Mouse (Mus musculus) limb, embryonic 12.5 days (tissue): ENCODE results near the gene Tcte1. TPM values are rescaled to one million over a fixed set of nuclear protein-coding genes. Genes with fewer than 3 reads are reported as not detected.

Source experiments
- ATAC-seq: fragments of 200-750 bp; cut with Nextera tagmentation; 2 replicates; pipeline ENCODE4 v1.8.0; 2017; ENCODE audit warnings: low read depth, moderate TSS enrichment; ENCODE audit not compliant: insufficient number of reproducible peaks, insufficient read depth, low FRiP score, low TSS enrichment
- H3K27ac ChIP-seq: fragments of 300-500 bp; sonication (generic); 2 replicates; pipeline ENCODE4 v1.5.1; 2016; ENCODE audit warnings: mild to moderate bottlenecking, moderate library complexity
- H3K27me3 ChIP-seq: fragments of 300-500 bp; sonication (generic); 2 replicates; pipeline ENCODE4 v1.6.1; 2016; ENCODE audit warnings: mild to moderate bottlenecking, moderate library complexity
- H3K36me3 ChIP-seq: fragments of 300-500 bp; sonication (generic); 2 replicates; pipeline ENCODE4 v1.6.1; 2016; ENCODE audit warnings: mild to moderate bottlenecking, moderate library complexity
- H3K4me1 ChIP-seq: fragments of 300-500 bp; sonication (generic); replicated peaks from 2 replicates; pipeline ENCODE4 v1.6.1; 2016
- H3K4me2 ChIP-seq: fragments of 300-500 bp; sonication (generic); 2 replicates; pipeline ENCODE4 v1.6.1; 2016; ENCODE audit warnings: mild to moderate bottlenecking, moderate library complexity
- H3K4me3 ChIP-seq: fragments of 300-500 bp; sonication (generic); replicated peaks from 2 replicates; pipeline ENCODE4 v1.5.1; 2016; ENCODE audit warnings: mild to moderate bottlenecking
- H3K9ac ChIP-seq: fragments of 300-500 bp; sonication (generic); replicated peaks from 2 replicates; pipeline ENCODE4 v1.6.1; 2016; ENCODE audit warnings: mild to moderate bottlenecking, moderate library complexity
- H3K9me3 ChIP-seq: fragments of 300-500 bp; sonication (generic); 2 replicates; pipeline ENCODE4 v1.6.1; 2016; ENCODE audit warnings: mild to moderate bottlenecking, moderate library complexity
- WGBS: fragments of 180-500 bp; shearing (Covaris S2); methylation state at CpG from one replicate; pipeline ENCODE4 v1.1.7; 2016; 5-methylcytosine and 5-hydroxymethylcytosine counted together
- polyA plus RNA-seq: library from polyadenylated mRNA; unstranded; fragments of >200 nt; fragmentation: Nextera tagmentation; extraction: Ambion mirVana; gene quantifications from 2 replicates; pipeline ENCODE4 v1.2.1, GENCODE M21; 2016

The Tcte1 gene
- polyA plus RNA-seq, 1 experiment from 2014 or later: 1.3 TPM

- no peak for ATAC-seq
- Histone ChIP-seq H3K9me3 (no peaks in the 10 kb centered on the region), H3K4me1 (peaks cover 19% of the 10 kb centered on the region), H3K4me2 (no peak overlapping the region), H3K9ac (no peak overlapping the region), H3K36me3 (no peaks in the 10 kb centered on the region), H3K27me3 (no peaks in the 10 kb centered on the region), H3K27ac (no peak overlapping the region), H3K4me3 (no peak overlapping the region)
- 80% methylated on average over 4 of the region's 4 CpGs for WGBS
These were observed 56.3 kb downstream of the Tcte1 start for GRCm38 (mm10) chr17:45579554-45579953.

- WGBS: 43% methylated on average over 12 of the region's 12 CpGs
- no peak overlapping the region; the same call in 1 of the 2 replicates for H3K9ac ChIP-seq
- no peaks in the 10 kb centered on the region for H3K36me3 ChIP-seq
- H3K4me2 ChIP-seq: no peak overlapping the region
- no peaks in the 10 kb centered on the region for H3K9me3 ChIP-seq
- ATAC-seq: no peak
- H3K4me1 ChIP-seq: peaks cover 28% of the 10 kb centered on the region
- 0 out of 2 replicates have a peak overlapping the region, but pooled peaks have one; percentile 35 for H3K27ac ChIP-seq
- H3K4me3 ChIP-seq: no peak overlapping the region
- H3K27me3 ChIP-seq: no peaks in the 10 kb centered on the region
These were observed 57.8 kb downstream of the Tcte1 start for GRCm38 (mm10) chr17:45580958-45581477.

DNA sequence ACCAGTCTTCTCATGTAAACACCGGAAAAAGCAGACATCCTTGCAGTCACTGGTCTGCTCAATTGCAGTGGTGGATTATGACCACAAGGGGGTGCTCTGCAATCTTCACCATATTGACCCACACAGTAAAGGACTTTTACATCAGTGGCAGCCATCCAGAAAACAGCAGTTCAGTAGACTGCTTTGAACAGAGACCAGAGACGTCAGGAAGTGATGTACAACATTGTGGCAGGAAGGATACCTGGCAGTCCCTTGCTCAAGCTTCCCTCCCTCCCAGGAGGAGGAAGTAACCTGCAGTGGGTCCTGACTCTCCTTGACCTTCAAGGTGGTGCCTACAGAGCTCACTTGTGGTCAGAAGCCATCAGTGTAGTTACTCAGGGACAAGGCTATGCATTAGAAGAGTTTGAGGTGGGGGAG, 58.3 kb downstream of the Tcte1 start:
- ATAC-seq: no peak
- H3K9me3 ChIP-seq: no peaks in the 10 kb centered on the region
- no peak overlapping the region for H3K9ac ChIP-seq
- peaks cover 28% of the 10 kb centered on the region for H3K4me1 ChIP-seq
- peaks cover 5% of the 10 kb centered on the region for H3K36me3 ChIP-seq
- WGBS: 10% methylated on average over 2 of the region's 2 CpGs
- H3K4me3 ChIP-seq: no peak overlapping the region
- no peaks in the 10 kb centered on the region for H3K27me3 ChIP-seq
- no peak overlapping the region for H3K4me2 ChIP-seq
- H3K27ac ChIP-seq: 0 out of 2 replicates have a peak overlapping the region, but pooled peaks have one; percentile 35

DNA sequence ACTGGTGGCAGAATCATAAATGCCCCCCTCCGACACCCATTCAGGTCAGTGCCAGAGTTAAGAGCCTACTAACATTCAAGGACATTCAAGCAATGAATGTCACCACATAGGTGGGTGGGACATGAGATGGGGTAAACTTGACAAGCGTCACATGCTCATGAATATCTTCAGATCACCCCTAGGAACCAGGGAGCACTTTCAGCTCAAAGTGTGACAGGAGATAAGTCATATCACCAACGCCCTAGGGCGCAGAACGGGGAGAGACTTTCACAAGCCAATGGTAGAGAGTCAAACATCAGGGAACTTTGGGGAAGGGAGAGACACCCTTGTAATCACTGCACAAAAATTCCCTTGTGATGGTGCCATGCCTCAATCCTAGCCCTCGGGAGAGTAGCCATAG, 59.0 kb downstream of the Tcte1 start:
- 95% methylated on average over 6 of the region's 6 CpGs for WGBS
- H3K9me3 ChIP-seq: 0 out of 2 replicates have a peak, but pooled peaks cover 5% of the 10 kb centered on the region
- H3K36me3 ChIP-seq: peaks cover 10% of the 10 kb centered on the region
- peaks cover 28% of the 10 kb centered on the region for H3K4me1 ChIP-seq
- no peak overlapping the region for H3K4me2 ChIP-seq
- ATAC-seq: no peak
- no peak overlapping the region for H3K27ac ChIP-seq
- no peaks in the 10 kb centered on the region for H3K27me3 ChIP-seq
- H3K4me3 ChIP-seq: no peak overlapping the region
- no peak overlapping the region for H3K9ac ChIP-seq

DNA sequence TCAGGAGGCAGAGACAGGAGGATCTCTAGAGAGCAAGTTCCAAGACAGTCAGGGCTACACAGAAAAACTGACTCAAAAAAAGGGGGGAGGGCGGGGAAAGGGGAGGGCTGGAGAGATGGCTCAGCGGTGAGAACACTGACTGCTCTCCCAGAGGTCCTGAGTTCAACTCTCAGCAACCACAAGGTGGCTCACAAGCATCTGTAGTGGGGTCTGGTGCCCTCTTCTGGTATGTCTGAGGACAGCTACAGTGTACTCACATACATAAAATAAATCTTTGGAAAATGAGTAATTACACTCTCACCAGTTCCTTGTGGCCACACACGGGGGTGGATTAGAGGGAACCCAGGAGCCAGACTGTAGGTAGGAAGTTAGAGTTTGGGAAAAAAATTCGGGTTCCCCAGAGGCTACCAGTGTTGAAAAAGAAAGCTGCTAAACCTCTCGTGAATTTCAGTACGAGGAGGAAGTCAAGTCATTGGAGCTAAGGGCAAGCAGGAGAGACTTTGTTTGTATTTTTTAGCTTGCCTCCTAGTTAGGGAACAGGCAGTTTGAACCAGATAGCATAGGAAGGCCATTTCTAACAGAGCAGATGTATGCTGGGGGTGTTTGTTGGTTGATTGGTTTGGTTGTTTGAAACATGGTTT, 59.6 kb downstream of the Tcte1 start:
- no peak overlapping the region for H3K27ac ChIP-seq
- H3K4me3 ChIP-seq: no peak overlapping the region
- no peak overlapping the region for H3K9ac ChIP-seq
- ATAC-seq: no peak
- no peaks in the 10 kb centered on the region for H3K27me3 ChIP-seq
- WGBS: 71% methylated on average over 6 of the region's 6 CpGs
- H3K4me1 ChIP-seq: peaks cover 28% of the 10 kb centered on the region
- H3K4me2 ChIP-seq: no peak overlapping the region
- peaks cover 14% of the 10 kb centered on the region for H3K36me3 ChIP-seq
- peaks cover 9% of the 10 kb centered on the region; the same call in 1 of the 2 replicates for H3K9me3 ChIP-seq

DNA sequence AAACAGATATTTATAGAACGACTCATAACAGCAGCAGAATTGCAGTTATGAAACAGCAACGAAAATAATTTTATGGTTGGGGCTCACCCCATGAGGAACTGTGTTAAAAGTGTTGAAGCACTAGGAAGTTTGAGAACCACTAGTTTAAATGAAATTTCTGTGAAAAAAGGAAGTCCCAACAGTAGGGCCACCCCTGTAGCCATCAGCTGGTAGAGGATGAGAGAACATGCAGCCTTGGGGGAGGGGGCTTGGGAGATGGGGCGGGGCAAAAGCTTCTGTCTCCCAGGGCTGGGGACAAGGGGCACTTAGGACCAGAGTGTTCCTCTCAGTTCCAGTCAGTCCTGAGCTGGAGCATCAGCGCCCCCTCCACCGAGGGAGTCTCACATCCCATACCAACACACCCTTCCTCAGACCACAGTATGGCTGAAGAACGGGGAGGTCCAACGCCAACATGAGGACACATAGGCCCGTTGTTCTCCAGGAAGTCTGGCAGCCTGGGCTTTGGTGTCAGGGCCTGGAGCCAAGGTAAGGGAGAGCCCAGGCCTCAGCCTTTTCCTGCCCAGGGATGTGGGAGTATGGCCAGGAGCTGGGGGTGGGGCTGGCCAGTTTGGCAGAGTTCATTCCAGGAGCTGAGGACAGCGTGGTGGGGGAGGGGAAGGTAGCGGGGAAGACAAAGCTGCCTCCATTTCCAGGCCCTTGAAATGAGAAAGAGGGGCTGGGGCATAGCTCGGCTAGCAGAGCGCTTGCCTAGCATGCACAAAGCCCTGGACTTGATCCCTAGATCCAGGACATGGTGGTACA, 61.1 kb downstream of the Tcte1 start:
- peaks cover 28% of the 10 kb centered on the region for H3K4me1 ChIP-seq
- whole genome bisulfite sequencing: 37% methylated on average over 12 of the region's 12 CpGs
- peak overlapping the region; percentile 4 for H3K4me2 ChIP-seq

DNA sequence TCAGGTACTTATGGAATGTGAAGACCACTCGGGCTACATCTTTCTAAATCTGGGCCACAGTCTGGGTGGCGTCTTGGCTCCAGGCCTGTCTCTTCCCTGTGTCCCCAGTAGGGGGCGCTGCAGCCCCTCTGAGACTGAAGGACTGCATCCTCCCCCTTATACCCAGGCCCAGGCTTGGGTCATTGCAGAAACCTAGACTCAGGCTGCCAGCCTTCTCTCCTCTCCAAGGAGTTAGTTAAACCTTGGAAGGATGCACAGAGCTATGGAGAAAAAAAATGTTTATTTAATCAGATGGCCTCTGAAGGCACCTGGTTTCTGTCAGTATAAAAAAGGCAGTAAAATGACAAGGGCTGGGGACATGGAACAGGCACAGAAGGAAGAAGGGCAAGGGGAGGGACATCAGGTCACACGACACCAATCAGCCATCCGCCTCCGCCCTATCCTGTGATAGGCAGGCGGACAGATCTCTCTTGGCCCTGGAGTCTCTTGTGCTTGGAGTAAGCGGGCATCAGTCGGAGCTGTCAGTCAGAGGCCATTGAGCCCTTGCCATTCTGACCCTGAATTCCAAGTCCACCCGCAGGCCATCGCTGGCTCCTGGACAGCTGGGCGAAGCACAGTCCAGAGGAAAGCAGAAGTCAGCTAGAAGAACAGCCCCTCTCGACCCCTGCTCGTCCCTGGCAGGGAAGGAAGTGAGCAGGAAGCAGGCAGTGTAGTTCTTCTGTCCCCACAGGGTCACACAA, 61.9 kb downstream of the Tcte1 start:
- Histone ChIP-seq H3K36me3 (peaks cover 17% of the 10 kb centered on the region), H3K4me3 (no peak overlapping the region), H3K9ac (no peak overlapping the region), H3K27ac (peak overlapping the region; percentile 69), H3K27me3 (no peaks in the 10 kb centered on the region), H3K9me3 (peaks cover 9% of the 10 kb centered on the region; the same call in 1 of the 2 replicates), H3K4me2 (peak overlapping the region; percentile 4), H3K4me1 (peaks cover 28% of the 10 kb centered on the region)
- ATAC-seq: peak; percentile 26; the same call in 1 of the 2 replicates
- WGBS: 25% methylated on average over 14 of the region's 14 CpGs

More for the DNA sequence above, 61.1 kb downstream of the Tcte1 start:
- no peaks in the 10 kb centered on the region for H3K27me3 ChIP-seq
- no peak overlapping the region for H3K4me3 ChIP-seq
- no peak; the same call in 1 of the 2 replicates for ATAC-seq
- H3K36me3 ChIP-seq: peaks cover 17% of the 10 kb centered on the region
- H3K9ac ChIP-seq: peak overlapping the region; percentile 34; the same call in 1 of the 2 replicates
- peaks cover 9% of the 10 kb centered on the region; the same call in 1 of the 2 replicates for H3K9me3 ChIP-seq
- peak overlapping the region; percentile 69 for H3K27ac ChIP-seq

DNA sequence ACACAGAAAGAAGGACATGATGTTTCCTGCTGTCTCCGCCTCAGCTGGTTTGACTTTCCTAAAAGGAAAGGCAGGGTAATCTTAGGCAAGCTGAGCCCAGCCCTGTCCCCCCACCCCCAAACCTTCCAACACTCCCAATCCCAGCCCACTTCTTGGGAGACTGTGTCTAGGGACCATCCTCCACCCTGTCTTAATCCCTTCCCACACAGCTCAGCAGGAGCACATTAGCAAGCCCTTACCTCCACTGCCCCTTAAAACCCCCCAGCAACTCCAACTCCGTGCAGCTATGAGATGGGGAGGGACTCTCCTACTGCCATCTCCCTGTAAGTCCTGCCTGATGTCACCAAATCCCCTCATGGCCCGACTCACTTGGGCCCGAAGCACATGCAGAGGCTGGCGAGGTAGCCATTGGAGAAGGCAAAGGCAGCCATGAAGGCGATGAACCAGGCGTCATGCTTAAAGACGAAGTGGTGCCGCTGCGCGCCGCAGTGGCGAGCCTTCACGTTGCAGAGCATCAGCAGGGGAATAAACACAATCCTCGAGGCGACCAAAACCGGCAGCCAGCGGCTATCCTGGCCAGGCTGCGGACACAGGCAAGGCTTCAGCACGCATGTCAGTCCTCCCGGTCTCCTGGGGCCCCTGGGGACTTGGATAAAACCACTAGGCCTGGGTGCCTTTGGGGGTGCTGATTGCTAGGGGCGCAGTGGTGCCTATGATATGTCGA, 62.7 kb downstream of the Tcte1 start:
- no peak overlapping the region for H3K4me3 ChIP-seq

GRCm38 (mm10) chr17:45586449-45586837, 63.2 kb downstream of the Tcte1 start:
- H3K9me3 ChIP-seq: peaks cover 9% of the 10 kb centered on the region; the same call in 1 of the 2 replicates
- no peak overlapping the region for H3K4me2 ChIP-seq
- WGBS: 94% methylated on average over 3 of the region's 3 CpGs
- peaks cover 17% of the 10 kb centered on the region for H3K36me3 ChIP-seq
- no peaks in the 10 kb centered on the region for H3K27me3 ChIP-seq
- no peak for ATAC-seq
- H3K9ac ChIP-seq: no peak overlapping the region
- no peak overlapping the region for H3K27ac ChIP-seq
- H3K4me1 ChIP-seq: peaks cover 32% of the 10 kb centered on the region
- H3K4me3 ChIP-seq: no peak overlapping the region

More for the DNA sequence above, 62.7 kb downstream of the Tcte1 start:
- no peaks in the 10 kb centered on the region for H3K27me3 ChIP-seq
- peak overlapping the region; percentile 69; the same call in 1 of the 2 replicates for H3K27ac ChIP-seq
- WGBS: 73% methylated on average over 23 of the region's 23 CpGs
- no peak overlapping the region for H3K9ac ChIP-seq
- H3K9me3 ChIP-seq: peaks cover 9% of the 10 kb centered on the region; the same call in 1 of the 2 replicates
- ATAC-seq: no peak
- H3K36me3 ChIP-seq: peaks cover 17% of the 10 kb centered on the region
- H3K4me2 ChIP-seq: no peak overlapping the region
- H3K4me1 ChIP-seq: peaks cover 33% of the 10 kb centered on the region

GRCm38 (mm10) chr17:45588370-45588769, 65.1 kb downstream of the Tcte1 start:
- H3K27me3 ChIP-seq: peaks cover 13% of the 10 kb centered on the region
- peaks cover 9% of the 10 kb centered on the region; the same call in 1 of the 2 replicates for H3K9me3 ChIP-seq
- H3K4me3 ChIP-seq: no peak overlapping the region
- no peak overlapping the region for H3K27ac ChIP-seq
- H3K4me2 ChIP-seq: no peak overlapping the region
- no peak overlapping the region for H3K9ac ChIP-seq
- 95% methylated on average over 7 of the region's 7 CpGs for WGBS
- no peak for ATAC-seq
- H3K36me3 ChIP-seq: peaks cover 17% of the 10 kb centered on the region
- H3K4me1 ChIP-seq: peaks cover 47% of the 10 kb centered on the region
